Mouse (Mus musculus): ENCODE results near the gene Abcg4.

- TF ChIP-seq POLR2A (IDR thresholded peaks at IDR 0.05; ENCODE audit: low read depth, low read length) (no peak), CTCF (IDR thresholded peaks at IDR 0.05; ENCODE audit: extremely low read depth, insufficient read length, insufficient replicate concordance, low read depth, low read length) (no peak)
These were observed 25.3 kb upstream of the Abcg4 start for GRCm38 (mm10) chr9:44313476-44314256.

Data from small intestine, adult 2 months (tissue).